In genomic region chr4:89172873-89173605, GRCm38 (mm10) we compare ENCODE assay signal across 13 mouse cellular contexts. TPM values are rescaled to one million over a fixed set of nuclear protein-coding genes. Genes with fewer than 3 reads are reported as not detected.
DNase-seq lines count a peak whose midpoint lies in the region; ATAC-seq and TF ChIP-seq lines count a peak whose summit lies in the region.
"Had no signal": no experiment of that assay in that cellular context is flagged by ENCODE, and none has a peak within 500 bp of the region (broad histone marks: within the 10 kb centered on the region; RNA-seq: fewer than 3 reads in every experiment).

No protein-coding gene starts in this region.

- no peak for DNase-seq in gastrocnemius, adult 2 months
- DNase-seq in gastrocnemius, adult 8-10 months (ENCODE audit: low spot score in 2 of 2), result no peak
- DNase-seq in layer of hippocampus, postnatal 14 days (ENCODE audit: low spot score in 2 of 2), result peak; percentile 1 to 9
- no peak for DNase-seq in layer of hippocampus, postnatal 10 days (ENCODE audit: low spot score in 2 of 2)
- DNase-seq in telencephalon, adult 2 months (ENCODE audit: low read depth, low spot score), result peak; percentile 1
- DNase-seq in retina, embryonic 14.5 days (ENCODE audit: low spot score), result no peak
- DNase-seq: adrenal gland, adult 2 months; gastrocnemius, postnatal 36 days; liver, embryonic 13.5 days; lung, postnatal 14 days had no signal

- H3K4me2 ChIP-seq in forebrain, embryonic 16.5 days (ENCODE audit: low read length), result no peak overlapping the region
- H3K4me2 ChIP-seq: liver, embryonic 13.5 days had no signal

- H3K27ac ChIP-seq in gastrocnemius, adult 2 months, result peak overlapping the region; percentile 59
- no peak overlapping the region for H3K27ac ChIP-seq in forebrain, embryonic 16.5 days (ENCODE audit: low read length)
- H3K27ac ChIP-seq: liver, embryonic 13.5 days; midbrain, embryonic 10.5 days had no signal

- WGBS in forebrain, embryonic 16.5 days, result 86% methylated on average over 14 of the region's 14 CpGs

- no peaks in the 10 kb centered on the region for H3K9me3 ChIP-seq in forebrain, embryonic 16.5 days (ENCODE audit: control insufficient read depth, low read length)
- H3K9me3 ChIP-seq: liver, embryonic 13.5 days; midbrain, embryonic 10.5 days had no signal

- no peak overlapping the region; the same call in 1 of the 2 replicates for H3K4me3 ChIP-seq in gastrocnemius, adult 2 months
- no peak overlapping the region for H3K4me3 ChIP-seq in forebrain, embryonic 16.5 days (replicated peaks; ENCODE audit: low read length)
- H3K4me3 ChIP-seq: liver, embryonic 13.5 days; midbrain, embryonic 10.5 days had no signal

- ATAC-seq in forebrain, embryonic 16.5 days, result peak; percentile 74
- ATAC-seq: hindbrain, embryonic 16.5 days had no signal

- no peaks in the 10 kb centered on the region for H3K4me1 ChIP-seq in forebrain, embryonic 16.5 days (replicated peaks; ENCODE audit: control insufficient read depth, insufficient read depth, low read length)
- H3K4me1 ChIP-seq: liver, embryonic 13.5 days; midbrain, embryonic 10.5 days had no signal

- TF ChIP-seq CTCF in gastrocnemius, adult 2 months (IDR thresholded peaks at IDR 0.05), result no peak

- no peak overlapping the region for H3K9ac ChIP-seq in forebrain, embryonic 16.5 days (replicated peaks; ENCODE audit: low read depth, low read length)
- H3K9ac ChIP-seq: liver, embryonic 13.5 days had no signal

- H3K27me3 ChIP-seq in forebrain, embryonic 16.5 days (replicated peaks; ENCODE audit: control insufficient read depth, insufficient read depth, low read length), result no peaks in the 10 kb centered on the region
- H3K27me3 ChIP-seq: liver, embryonic 13.5 days had no signal

- intact Hi-C loops in gastrocnemius, adult 2 months (cut with DNase I), result no loop called here

- peaks cover 9% of the 10 kb centered on the region for H3K36me3 ChIP-seq in forebrain, embryonic 16.5 days (ENCODE audit: control insufficient read depth, insufficient read depth)

RNA-seq across cellular contexts. Expression of gene Mtap, which starts 36.1 kb away (rescaled TPM):
- total RNA-seq in gastrocnemius, adult 2 months (2021), result 10 to 100 TPM; 13.9 to 15.3 TPM
- total RNA-seq in gastrocnemius, adult 8-10 months (2022), result 10 to 100 TPM; 15.3 to 18.8 (median 16.9) TPM
- total RNA-seq in layer of hippocampus, postnatal 14 days (2021), result 10 to 100 TPM in 1 of 2 experiments, 1 to 10 TPM in 1; 9.9 to 11.4 TPM
- 10 to 100 TPM; 11.1 to 12.0 TPM for total RNA-seq in layer of hippocampus, postnatal 10 days (2021)
- polyA plus RNA-seq in forebrain, embryonic 16.5 days (2015; fragmentation: Nextera tagmentation; extraction: Ambion mirVana), result 24.8 and 31.5 TPM in 2 replicates

Comparison
In these comparisons a context has a peak if more than half of its experiments do, and no peak if none do; other contexts are left out.
1. DNase-seq: peak in layer of hippocampus, postnatal 14 days (2 of 2) and telencephalon, adult 2 months (single experiment); none in gastrocnemius, adult 2 months (single experiment), gastrocnemius, adult 8-10 months (0 of 2), layer of hippocampus, postnatal 10 days (0 of 2) and retina, embryonic 14.5 days (single experiment).